Mouse (Mus musculus): ENCODE data around the gene Max. TPM values are rescaled to one million over a fixed set of nuclear protein-coding genes. Genes with fewer than 3 reads are reported as not detected.
A peak's percentile ranks its signal among the peaks of the same experiment; 100 is the strongest.

The Max gene
- total RNA-seq, 4 experiments from 2014 or later: 59.2 to 86.0 (median 63.7) TPM

- DNase-seq (ENCODE audit: low spot score): peak; percentile 57
Observed at GRCm38 (mm10) chr12:76957688-76958087, 4.3 kb downstream of the Max start.

- DNase-seq (ENCODE audit: low spot score): peak; percentile 85
Observed at GRCm38 (mm10) chr12:76954698-76955423, 7.1 kb downstream of the Max start.

- no peak for DNase-seq (ENCODE audit: low spot score)
Observed at GRCm38 (mm10) chr12:76953750-76954363, 8.1 kb downstream of the Max start.

GRCm38 (mm10) chr12:76950330-76950729 is 11.7 kb downstream of the Max start:
- no peak for DNase-seq (ENCODE audit: low spot score)

GRCm38 (mm10) chr12:76948781-76949180 is 13.2 kb downstream of the Max start:
- no peak for DNase-seq (ENCODE audit: low spot score)

GRCm38 (mm10) chr12:76948185-76948584 is 13.8 kb downstream of the Max start:
- no peak for DNase-seq (ENCODE audit: low spot score)

- no peak for DNase-seq (ENCODE audit: low spot score)
Observed at GRCm38 (mm10) chr12:76947487-76947886, 14.5 kb downstream of the Max start.

GRCm38 (mm10) chr12:76943466-76943865 is 18.5 kb downstream of the Max start:
- DNase-seq (ENCODE audit: low spot score): no peak

GRCm38 (mm10) chr12:76943046-76943445 is 19.0 kb downstream of the Max start:
- no peak for DNase-seq (ENCODE audit: low spot score)

GRCm38 (mm10) chr12:76942476-76942875 is 19.5 kb downstream of the Max start:
- no peak for DNase-seq (ENCODE audit: low spot score)

GRCm38 (mm10) chr12:76941524-76941923 is 20.5 kb downstream of the Max start:
- no peak for DNase-seq (ENCODE audit: low spot score)

- no peak for DNase-seq (ENCODE audit: low spot score)
Observed at GRCm38 (mm10) chr12:76938013-76938412, 24.0 kb downstream of the Max start.

GRCm38 (mm10) chr12:76936211-76936610 is 25.8 kb downstream of the Max start:
- DNase-seq (ENCODE audit: low spot score): no peak

GRCm38 (mm10) chr12:76934438-76934837 is 27.6 kb downstream of the Max start:
- no peak for DNase-seq (ENCODE audit: low spot score)

- no peak for DNase-seq (ENCODE audit: low spot score)
Observed at GRCm38 (mm10) chr12:76932688-76933060, 29.3 kb downstream of the Max start.

- DNase-seq (ENCODE audit: low spot score): peak; percentile 63
Observed at GRCm38 (mm10) chr12:76931739-76932687, 30.0 kb downstream of the Max start.

GRCm38 (mm10) chr12:76930177-76930576 is 31.8 kb downstream of the Max start:
- no peak for DNase-seq (ENCODE audit: low spot score)

- no peak for DNase-seq (ENCODE audit: low spot score)
Observed at GRCm38 (mm10) chr12:76927539-76927938, 34.5 kb downstream of the Max start.

- DNase-seq (ENCODE audit: low spot score): no peak
Observed at GRCm38 (mm10) chr12:76927012-76927411, 35.0 kb downstream of the Max start.

GRCm38 (mm10) chr12:76926338-76926945 is 35.6 kb downstream of the Max start:
- DNase-seq (ENCODE audit: low spot score): peak; percentile 61

GRCm38 (mm10) chr12:76924904-76925604 is 36.9 kb downstream of the Max start:
- no peak for DNase-seq (ENCODE audit: low spot score)
